Mouse (Mus musculus): ENCODE results near the gene Zdhhc14. TPM values are rescaled to one million over a fixed set of nuclear protein-coding genes. Genes with fewer than 3 reads are reported as not detected.
"Not testable (repeated sequence)": the region's sequence is repeated elsewhere in the genome, so short reads cannot be mapped to it uniquely, and the experiment has no call there.

The Zdhhc14 gene
- polyA plus RNA-seq, 1 experiment from 2014 or later: 10.1 TPM

DNA sequence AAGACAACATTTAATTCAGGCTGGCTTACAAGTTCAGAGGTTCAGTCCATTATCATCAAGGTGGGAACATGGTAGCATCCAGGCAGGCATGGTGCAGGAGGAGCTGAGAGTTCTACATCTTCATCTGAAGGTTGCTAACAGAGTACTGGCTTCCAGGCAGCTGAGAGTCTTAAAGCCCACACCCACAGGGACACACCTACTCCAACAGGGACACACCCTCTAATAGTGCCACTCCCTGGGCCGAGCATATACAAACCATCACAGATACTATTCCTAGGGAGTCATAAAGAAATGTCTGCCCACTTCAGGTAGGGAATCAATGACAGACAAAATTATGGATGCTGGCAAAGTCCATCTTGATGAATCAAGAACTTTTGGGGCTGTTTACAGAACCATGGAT lies 132.5 kb downstream of the Zdhhc14 start:
- WGBS: 76% methylated on average over 1 of the region's 1 CpGs
- not testable (repeated sequence) for H3K9ac ChIP-seq, H3K27ac ChIP-seq

DNA sequence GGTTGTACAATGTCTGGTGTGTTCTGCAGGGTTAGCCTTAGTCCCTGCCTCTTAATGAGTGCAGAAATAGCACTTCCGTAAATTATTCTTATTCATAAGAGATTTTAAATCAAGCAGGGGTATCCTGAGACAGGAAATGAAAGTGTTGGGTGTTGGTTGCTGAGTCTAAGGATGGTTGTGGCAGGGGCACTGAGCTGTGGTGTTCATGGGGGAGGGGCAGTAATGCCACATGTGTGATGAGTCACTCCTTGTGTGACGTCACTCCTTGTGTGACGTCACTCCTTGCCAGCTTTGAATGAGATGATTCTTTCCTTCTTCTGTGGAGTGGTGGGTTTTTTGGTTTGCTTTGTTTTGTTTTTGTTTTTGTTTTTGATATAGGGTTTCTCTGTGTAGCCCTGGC lies 134.0 kb downstream of the Zdhhc14 start:
- Histone ChIP-seq H3K27ac (no peak overlapping the region), H3K9me3 (no peaks in the 10 kb centered on the region), H3K4me2 (no peak overlapping the region), H3K36me3 (replicated peaks) (no peaks in the 10 kb centered on the region), H3K27me3 (replicated peaks) (no peaks in the 10 kb centered on the region), H3K9ac (no peak overlapping the region), H3K4me3 (no peak overlapping the region), H3K4me1 (no peaks in the 10 kb centered on the region)
- ATAC-seq (replicated peaks): no peak
- 84% methylated on average over 3 of the region's 3 CpGs for WGBS

More for the DNA sequence above, 132.5 kb downstream of the Zdhhc14 start:
- not testable (repeated sequence) for H3K27me3 ChIP-seq (replicated peaks); ATAC-seq (replicated peaks); H3K36me3 ChIP-seq (replicated peaks); H3K4me3 ChIP-seq; H3K4me2 ChIP-seq; H3K9me3 ChIP-seq; H3K4me1 ChIP-seq

DNA sequence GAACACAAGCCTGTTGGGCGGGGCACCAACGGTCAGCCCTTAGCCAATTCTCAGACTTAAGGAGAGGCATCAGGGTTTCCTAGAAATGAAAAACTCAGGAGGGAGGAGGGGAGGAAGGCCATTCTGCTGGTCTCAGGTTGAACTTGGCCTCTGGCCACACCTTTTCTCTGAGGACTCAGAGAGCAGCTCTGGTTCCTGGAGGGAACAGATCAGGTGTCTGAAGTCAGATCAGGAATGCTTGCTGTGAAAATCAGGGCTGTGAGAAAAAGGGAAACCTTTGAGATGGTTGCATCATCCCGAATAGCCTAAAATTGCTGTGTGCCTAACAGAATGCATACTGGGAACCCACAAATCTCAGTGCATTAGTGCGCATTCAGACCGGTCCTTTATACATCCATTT lies 135.3 kb downstream of the Zdhhc14 start:
- no peaks in the 10 kb centered on the region for H3K27me3 ChIP-seq (replicated peaks)
- no peaks in the 10 kb centered on the region for H3K36me3 ChIP-seq (replicated peaks)
- no peak overlapping the region for H3K9ac ChIP-seq
- 97% methylated on average over 5 of the region's 5 CpGs for WGBS
- H3K4me1 ChIP-seq: no peaks in the 10 kb centered on the region
- ATAC-seq (replicated peaks): no peak
- no peak overlapping the region for H3K4me2 ChIP-seq
- no peak overlapping the region for H3K27ac ChIP-seq
- no peak overlapping the region for H3K4me3 ChIP-seq
- no peaks in the 10 kb centered on the region for H3K9me3 ChIP-seq

GRCm38 (mm10) chr17:5629651-5630050 lies 137.3 kb downstream of the Zdhhc14 start:
- H3K4me1 ChIP-seq: no peaks in the 10 kb centered on the region
- no peak overlapping the region for H3K4me3 ChIP-seq
- no peaks in the 10 kb centered on the region for H3K9me3 ChIP-seq
- no peak overlapping the region for H3K9ac ChIP-seq
- H3K27ac ChIP-seq: no peak overlapping the region
- WGBS: 73% methylated on average over 4 of the region's 4 CpGs
- H3K36me3 ChIP-seq (replicated peaks): no peaks in the 10 kb centered on the region
- ATAC-seq (replicated peaks): no peak
- no peak overlapping the region for H3K4me2 ChIP-seq
- H3K27me3 ChIP-seq (replicated peaks): no peaks in the 10 kb centered on the region

DNA sequence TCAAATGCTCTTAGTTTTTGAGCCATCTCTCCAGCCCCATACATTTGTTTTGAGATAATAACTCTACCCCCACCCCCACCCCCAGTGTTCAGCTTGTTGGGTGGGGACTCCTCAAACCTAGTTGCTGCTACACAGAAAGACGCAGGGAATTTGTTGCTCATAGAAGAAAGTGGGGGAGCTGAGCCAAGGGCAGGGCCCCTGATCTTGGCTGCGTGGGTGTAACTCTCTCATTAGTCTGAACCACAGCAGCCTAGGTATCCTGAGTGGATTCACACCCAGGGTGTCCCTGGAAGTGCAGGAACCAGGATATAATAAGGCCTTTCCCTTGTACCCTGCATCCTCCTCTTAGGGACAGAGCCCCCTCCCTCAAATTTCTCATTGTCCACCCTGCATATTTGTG lies 142.9 kb downstream of the Zdhhc14 start:
- Histone ChIP-seq H3K9me3 (no peaks in the 10 kb centered on the region), H3K36me3 (replicated peaks) (no peaks in the 10 kb centered on the region), H3K4me1 (no peaks in the 10 kb centered on the region), H3K4me3 (no peak overlapping the region), H3K4me2 (no peak overlapping the region), H3K9ac (no peak overlapping the region), H3K27me3 (replicated peaks) (no peaks in the 10 kb centered on the region), H3K27ac (no peak overlapping the region)
- 76% methylated on average over 2 of the region's 2 CpGs for WGBS
- no peak for ATAC-seq (replicated peaks)

DNA sequence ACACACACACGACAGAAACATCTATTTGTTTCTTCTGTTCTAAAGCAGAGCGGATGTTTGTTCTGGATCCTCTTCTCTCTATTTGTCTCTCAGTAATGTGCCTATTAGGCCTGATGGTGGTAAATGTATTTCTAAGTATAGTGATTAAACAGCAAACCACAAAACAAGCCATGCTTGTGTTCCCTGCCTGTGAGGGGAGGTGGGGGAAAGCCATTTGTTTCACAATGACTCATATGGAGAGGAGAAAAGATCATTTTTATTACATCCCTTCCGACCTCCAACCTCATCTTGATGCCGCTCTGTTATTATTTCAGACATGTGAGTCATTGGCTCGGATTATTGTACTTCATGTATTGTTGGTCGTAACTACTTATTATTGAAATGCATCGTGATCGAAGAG lies 149.1 kb downstream of the Zdhhc14 start:
- no peak overlapping the region for H3K4me3 ChIP-seq
- H3K4me2 ChIP-seq: no peak overlapping the region
- H3K27me3 ChIP-seq (replicated peaks): no peaks in the 10 kb centered on the region
- ATAC-seq (replicated peaks): no peak
- H3K4me1 ChIP-seq: no peaks in the 10 kb centered on the region
- H3K36me3 ChIP-seq (replicated peaks): no peaks in the 10 kb centered on the region
- 92% methylated on average over 8 of the region's 8 CpGs for WGBS
- no peak overlapping the region for H3K27ac ChIP-seq
- H3K9ac ChIP-seq: no peak overlapping the region
- no peaks in the 10 kb centered on the region for H3K9me3 ChIP-seq

DNA sequence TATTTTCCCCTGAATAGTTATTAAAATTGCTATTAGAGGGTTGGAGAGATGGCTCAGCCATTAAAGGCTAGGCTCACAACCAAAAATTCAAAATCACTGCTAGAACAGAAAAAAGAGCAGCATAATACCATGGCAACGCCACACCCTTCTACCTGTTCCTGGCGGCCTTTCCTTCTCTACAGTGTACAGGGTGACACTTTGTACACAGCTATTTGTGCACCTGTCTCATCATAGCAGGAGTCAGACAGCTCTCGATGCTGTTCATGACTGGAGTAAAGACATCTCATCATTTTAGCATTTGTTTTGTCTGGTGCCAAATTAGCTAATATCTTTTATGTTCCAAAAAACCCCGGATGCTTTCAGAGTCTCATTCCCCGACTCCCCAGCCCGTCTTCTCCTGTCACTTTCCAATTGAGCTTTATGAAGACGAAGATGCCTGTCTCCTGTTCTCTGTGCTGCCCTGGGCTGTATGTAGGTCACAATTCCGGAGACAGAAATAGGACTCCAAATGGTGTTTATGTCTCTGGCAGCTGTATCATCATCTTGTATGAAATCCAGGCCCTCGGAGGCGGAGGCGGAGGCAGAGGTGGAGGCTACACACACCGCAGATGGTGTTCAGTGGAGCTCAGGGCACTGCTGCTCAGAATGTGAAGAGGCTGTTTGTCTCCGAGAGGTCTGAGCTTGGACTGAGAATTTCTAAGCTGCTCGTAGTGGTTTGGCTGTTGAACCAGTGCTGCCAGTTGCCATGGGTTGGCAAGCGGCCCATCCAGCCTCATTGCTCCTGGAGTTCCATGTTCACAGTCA lies 150.8 kb downstream of the Zdhhc14 start:
- Histone ChIP-seq H3K9me3 (no peaks in the 10 kb centered on the region), H3K4me1 (no peaks in the 10 kb centered on the region), H3K36me3 (replicated peaks) (no peaks in the 10 kb centered on the region), H3K27me3 (replicated peaks) (no peaks in the 10 kb centered on the region), H3K4me2 (no peak overlapping the region), H3K27ac (no peak overlapping the region), H3K4me3 (no peak overlapping the region), H3K9ac (no peak overlapping the region)
- 83% methylated on average over 15 of the region's 15 CpGs for WGBS
- ATAC-seq (replicated peaks): no peak

DNA sequence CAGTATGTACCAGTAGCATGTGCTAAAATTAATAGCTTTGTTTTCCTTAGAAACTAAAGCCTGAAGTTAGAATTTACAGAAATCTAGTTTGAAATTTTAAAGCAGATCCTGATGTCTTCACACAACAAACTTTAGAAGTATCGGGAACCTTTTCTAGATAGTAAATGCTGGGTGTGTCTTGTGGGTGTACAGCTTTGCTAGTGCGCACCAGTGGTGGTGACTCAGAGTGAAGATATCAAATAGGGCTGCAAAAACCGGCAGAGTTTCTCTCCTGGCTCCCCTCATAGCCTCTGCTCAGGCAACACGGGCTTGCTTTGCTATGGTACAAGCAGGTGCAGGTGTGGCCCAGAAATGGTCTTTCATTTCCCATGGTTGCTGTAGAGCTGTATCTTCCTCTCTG lies 157.8 kb downstream of the Zdhhc14 start:
- Histone ChIP-seq H3K9me3 (no peaks in the 10 kb centered on the region), H3K4me2 (no peak overlapping the region), H3K36me3 (replicated peaks) (no peaks in the 10 kb centered on the region), H3K4me1 (no peaks in the 10 kb centered on the region), H3K27me3 (replicated peaks) (no peaks in the 10 kb centered on the region), H3K4me3 (no peak overlapping the region), H3K27ac (no peak overlapping the region), H3K9ac (no peak overlapping the region)
- ATAC-seq (replicated peaks): no peak
- WGBS: 90% methylated on average over 4 of the region's 4 CpGs

DNA sequence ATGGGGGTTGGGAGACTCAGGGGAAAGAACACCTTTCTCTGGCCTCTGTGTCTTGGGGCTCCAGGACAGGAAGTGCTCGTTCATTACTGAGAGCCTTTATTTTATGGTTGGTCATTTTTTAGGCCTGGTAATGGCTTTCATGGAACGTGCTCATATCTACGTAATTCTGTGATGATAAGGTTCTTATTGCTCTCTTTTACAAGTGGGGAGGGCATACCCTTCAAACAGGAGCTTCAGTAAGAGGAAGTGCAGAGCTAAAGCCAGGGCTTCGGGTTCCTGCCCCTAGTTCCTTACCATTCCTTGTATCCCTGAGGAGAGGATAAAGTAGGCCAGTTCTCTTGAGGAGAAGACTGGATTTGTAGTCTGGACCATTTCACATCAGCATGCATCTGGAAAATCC lies 158.3 kb downstream of the Zdhhc14 start:
- H3K27ac ChIP-seq: no peak overlapping the region
- H3K4me2 ChIP-seq: no peak overlapping the region
- H3K4me1 ChIP-seq: no peaks in the 10 kb centered on the region
- WGBS: 86% methylated on average over 4 of the region's 4 CpGs
- H3K9ac ChIP-seq: no peak overlapping the region
- H3K27me3 ChIP-seq (replicated peaks): no peaks in the 10 kb centered on the region
- no peaks in the 10 kb centered on the region for H3K9me3 ChIP-seq
- ATAC-seq (replicated peaks): no peak
- H3K36me3 ChIP-seq (replicated peaks): no peaks in the 10 kb centered on the region
- no peak overlapping the region for H3K4me3 ChIP-seq

DNA sequence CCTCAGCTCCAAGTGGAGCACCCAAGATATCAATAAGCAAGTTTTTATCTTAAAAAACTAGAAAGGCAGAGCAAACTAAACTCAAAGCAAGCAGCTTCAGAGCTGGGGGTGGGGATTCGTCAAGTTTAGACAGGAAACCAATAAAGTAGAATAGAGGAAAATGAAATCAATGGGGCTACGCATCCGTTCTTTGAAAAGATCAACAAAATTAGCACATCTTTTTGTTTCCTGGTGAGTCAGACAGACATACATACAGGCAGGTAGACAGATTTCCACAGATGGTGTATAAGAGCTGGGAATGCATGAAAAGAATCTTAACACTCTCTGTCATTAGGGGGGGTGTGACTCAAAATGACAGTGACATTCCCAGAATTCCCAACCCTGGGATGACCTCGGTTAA lies 159.2 kb downstream of the Zdhhc14 start:
- no peak overlapping the region for H3K4me3 ChIP-seq
- H3K4me2 ChIP-seq: no peak overlapping the region
- no peaks in the 10 kb centered on the region for H3K9me3 ChIP-seq
- no peak overlapping the region for H3K9ac ChIP-seq
- H3K36me3 ChIP-seq (replicated peaks): no peaks in the 10 kb centered on the region
- no peaks in the 10 kb centered on the region for H3K4me1 ChIP-seq
- no peak overlapping the region for H3K27ac ChIP-seq
- no peak for ATAC-seq (replicated peaks)
- no peaks in the 10 kb centered on the region for H3K27me3 ChIP-seq (replicated peaks)
- WGBS: 85% methylated on average over 4 of the region's 4 CpGs

DNA sequence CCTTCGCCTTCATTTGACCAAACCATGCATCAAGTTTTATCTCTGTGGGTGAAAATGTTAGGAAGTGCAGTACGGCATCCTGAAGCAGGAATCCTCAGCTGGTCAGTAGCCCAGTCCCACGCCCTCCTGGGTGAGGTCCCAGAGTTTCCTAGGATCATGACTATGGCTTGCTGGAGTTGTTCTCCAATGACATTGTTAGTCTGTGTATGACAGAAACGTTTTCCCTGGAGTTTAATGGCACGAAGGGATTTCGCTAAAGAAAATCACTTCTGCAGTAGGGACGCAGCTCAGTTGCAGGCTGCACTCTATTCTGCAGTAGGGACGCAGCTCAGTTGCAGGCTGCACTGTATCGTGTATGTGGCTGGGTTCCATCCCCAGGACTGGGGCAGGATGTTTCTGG lies 161.6 kb downstream of the Zdhhc14 start:
- Histone ChIP-seq H3K27ac (no peak overlapping the region), H3K27me3 (replicated peaks) (no peaks in the 10 kb centered on the region), H3K9ac (no peak overlapping the region), H3K36me3 (replicated peaks) (no peaks in the 10 kb centered on the region), H3K9me3 (no peaks in the 10 kb centered on the region), H3K4me1 (no peaks in the 10 kb centered on the region), H3K4me3 (no peak overlapping the region), H3K4me2 (no peak overlapping the region)
- 81% methylated on average over 9 of the region's 9 CpGs for WGBS
- no peak for ATAC-seq (replicated peaks)

DNA sequence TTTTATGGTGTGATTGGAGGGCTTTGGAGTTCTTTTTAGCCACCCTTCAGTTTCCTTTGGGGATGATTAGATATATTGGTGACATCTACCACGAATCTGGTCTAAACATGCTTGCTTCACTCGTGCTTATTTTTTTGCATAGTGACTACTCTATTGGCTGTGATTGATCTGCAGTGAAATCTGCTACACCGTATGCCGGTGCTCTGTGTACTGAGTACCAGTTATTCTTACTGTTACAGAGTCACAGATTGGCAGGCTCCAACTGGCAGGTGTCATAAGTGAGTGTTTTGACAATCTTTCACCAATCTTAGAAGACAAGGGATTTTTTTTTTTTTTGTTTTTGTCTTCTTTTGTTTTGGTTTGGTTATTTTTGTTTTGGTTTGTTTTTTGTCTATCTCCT lies 163.2 kb downstream of the Zdhhc14 start:
- Histone ChIP-seq H3K27ac (no peak overlapping the region), H3K4me1 (no peaks in the 10 kb centered on the region), H3K9ac (no peak overlapping the region), H3K27me3 (replicated peaks) (no peaks in the 10 kb centered on the region), H3K4me3 (no peak overlapping the region), H3K36me3 (replicated peaks) (no peaks in the 10 kb centered on the region), H3K4me2 (no peak overlapping the region), H3K9me3 (no peaks in the 10 kb centered on the region)
- 94% methylated on average over 4 of the region's 4 CpGs for WGBS
- no peak for ATAC-seq (replicated peaks)

DNA sequence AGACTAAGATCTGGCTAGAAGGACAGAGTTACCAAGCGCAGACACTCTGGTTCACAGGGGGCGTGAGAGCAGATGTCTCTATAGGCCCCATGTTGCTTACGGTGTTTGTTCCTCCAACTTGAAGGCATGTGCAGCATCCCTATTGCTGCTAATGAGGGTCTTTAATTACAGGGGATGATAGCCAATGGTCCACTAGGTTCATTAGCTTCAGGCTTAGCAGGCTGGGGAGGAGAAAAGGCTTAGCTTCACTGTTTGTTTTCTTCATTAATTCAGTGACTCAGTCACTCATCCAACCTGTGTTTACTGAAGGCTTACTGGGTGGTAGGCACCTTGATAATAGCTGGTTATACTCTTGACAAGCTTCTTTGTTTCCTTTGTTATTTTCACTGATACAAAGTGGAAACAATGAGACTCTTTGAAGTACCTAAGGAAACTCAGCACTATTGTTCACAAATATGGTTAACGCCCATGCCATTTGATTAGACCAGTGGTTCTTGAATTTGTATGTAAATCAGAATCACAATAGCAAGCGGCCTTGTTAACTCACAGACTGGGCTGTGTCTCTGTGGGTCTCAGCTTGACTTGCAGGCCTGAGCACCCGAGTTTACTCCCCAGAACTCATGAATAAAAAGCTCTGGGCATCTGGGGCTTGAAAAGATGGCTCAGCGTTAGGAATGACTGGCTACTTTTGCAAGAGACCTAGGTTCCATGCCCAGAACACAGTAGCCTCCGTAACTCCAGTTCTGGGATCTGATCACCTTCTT lies 168.1 kb downstream of the Zdhhc14 start:
- Histone ChIP-seq H3K4me3 (no peak overlapping the region), H3K36me3 (replicated peaks) (no peaks in the 10 kb centered on the region), H3K9ac (no peak overlapping the region), H3K27me3 (replicated peaks) (no peaks in the 10 kb centered on the region), H3K27ac (no peak overlapping the region), H3K4me1 (no peaks in the 10 kb centered on the region), H3K9me3 (no peaks in the 10 kb centered on the region), H3K4me2 (no peak overlapping the region)
- WGBS: 27% methylated on average over 8 of the region's 8 CpGs
- ATAC-seq (replicated peaks): no peak

All from midbrain, embryonic 15.5 days (tissue).